ENCODE assay signal across 26 mouse cellular contexts in the genomic region with DNA sequence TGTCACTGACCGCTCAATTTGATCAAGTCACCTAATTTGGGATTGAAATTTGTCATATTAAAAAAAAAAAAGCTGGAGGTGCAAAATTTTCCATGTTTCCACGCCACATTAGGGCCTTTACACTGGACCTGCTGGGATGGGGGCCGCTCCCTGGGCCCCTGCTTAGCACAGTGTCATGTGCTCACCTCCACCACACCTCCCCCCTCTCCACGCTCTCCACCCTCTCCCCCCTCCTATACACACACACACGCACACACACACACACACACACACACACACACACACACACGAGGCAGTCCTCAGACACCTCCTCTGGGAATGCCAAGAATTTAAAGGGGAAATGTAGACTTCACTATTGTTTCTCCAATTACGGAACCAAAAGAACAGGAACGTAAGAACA.
DNase-seq lines count a peak whose midpoint lies in the region; ATAC-seq and TF ChIP-seq lines count a peak whose summit lies in the region.
"Had no signal": no experiment of that assay in that cellular context is flagged by ENCODE, and none has a peak within 500 bp of the region (broad histone marks: within the 10 kb centered on the region; RNA-seq: fewer than 3 reads in every experiment).

No protein-coding gene starts in this region.

- TF ChIP-seq EP300 in lung, postnatal 0 days (IDR thresholded peaks at IDR 0.05): no peak

- no peak overlapping the region for H3K4me3 ChIP-seq in lung, postnatal 0 days (ENCODE audit: low read depth, low read length)
- H3K4me3 ChIP-seq: embryonic facial prominence, embryonic 13.5 days; embryonic facial prominence, embryonic 15.5 days; erythroblast, embryonic 14.5 days; forebrain, embryonic 10.5 days; forebrain, embryonic 12.5 days had no signal

- TF ChIP-seq CTCF in lung, postnatal 0 days (IDR thresholded peaks at IDR 0.05): no peak

- no peaks in the 10 kb centered on the region for H3K36me3 ChIP-seq in lung, postnatal 0 days (ENCODE audit: insufficient read depth, low read length)
- H3K36me3 ChIP-seq: embryonic facial prominence, embryonic 13.5 days; embryonic facial prominence, embryonic 15.5 days; forebrain, embryonic 10.5 days; forebrain, embryonic 12.5 days had no signal

- DNase-seq in heart, adult 11 months: peak; percentile 43
- DNase-seq in heart, postnatal 10 days: no peak
- peak; percentile 4 for DNase-seq in lung, postnatal 0 days (ENCODE audit: low spot score)
- no peak for DNase-seq in lung, postnatal 4 days
- DNase-seq in ZHBTc4 (ENCODE audit: low read depth, low spot score): peak; percentile 22
- DNase-seq in kidney, adult 11 months: no peak
- DNase-seq: adrenal gland, adult 2 months; adrenal gland, postnatal 10 days; adrenal gland, postnatal 25 days; B cell, adult 2 months; cerebellum, adult 11 months; cerebellum, adult 18-20 months; cerebellum, adult 8-10 months; cerebellum, adult 9-11 months; cerebellum, postnatal 14 days; cerebellum, postnatal 36 days; embryo, embryonic 11 days had no signal

- H3K27ac ChIP-seq in lung, postnatal 0 days (ENCODE audit: low read length): no peak overlapping the region
- H3K27ac ChIP-seq: embryonic facial prominence, embryonic 13.5 days; embryonic facial prominence, embryonic 15.5 days; forebrain, embryonic 10.5 days; forebrain, embryonic 12.5 days had no signal

- no peaks in the 10 kb centered on the region for H3K9me3 ChIP-seq in lung, postnatal 0 days (ENCODE audit: low read length)
- H3K9me3 ChIP-seq: embryonic facial prominence, embryonic 13.5 days; embryonic facial prominence, embryonic 15.5 days; forebrain, embryonic 10.5 days; forebrain, embryonic 12.5 days had no signal

- 73% methylated on average over 6 of the region's 8 CpGs for WGBS in lung, postnatal 0 days

- H3K4me2 ChIP-seq in lung, postnatal 0 days (replicated peaks; ENCODE audit: low read depth, low read length): no peak overlapping the region
- H3K4me2 ChIP-seq: embryonic facial prominence, embryonic 13.5 days; embryonic facial prominence, embryonic 15.5 days; forebrain, embryonic 12.5 days had no signal

- intact Hi-C loops in heart, postnatal 10 days (cut with DNase I): loop anchor here (5.0 kb wide), 1 partner anchor 152 kb away; no protein-coding TSS in a partner anchor

- ATAC-seq in lung, postnatal 0 days: no peak
- ATAC-seq: CD4-positive, CD25-positive, alpha-beta regulatory T cell, adult 4 months; forebrain, embryonic 14.5 days; forebrain, embryonic 16.5 days had no signal

- no peaks in the 10 kb centered on the region for H3K4me1 ChIP-seq in lung, postnatal 0 days (ENCODE audit: insufficient read depth, low read depth, low read length)

- H3K27me3 ChIP-seq in lung, postnatal 0 days (replicated peaks; ENCODE audit: insufficient read depth, low read length): no peaks in the 10 kb centered on the region
- H3K27me3 ChIP-seq: CH12.LX; embryonic facial prominence, embryonic 13.5 days; embryonic facial prominence, embryonic 15.5 days; forebrain, embryonic 12.5 days had no signal

- no peak overlapping the region for H3K9ac ChIP-seq in lung, postnatal 0 days (replicated peaks; ENCODE audit: low read depth)
- H3K9ac ChIP-seq: embryonic facial prominence, embryonic 13.5 days; embryonic facial prominence, embryonic 15.5 days; forebrain, embryonic 12.5 days had no signal

Comparison
In these comparisons a context has a peak if more than half of its experiments do, and no peak if none do; other contexts are left out.
1. DNase-seq: peak in heart, adult 11 months (single experiment), lung, postnatal 0 days (single experiment) and ZHBTc4 (single experiment); none in heart, postnatal 10 days (0 of 2), lung, postnatal 4 days (0 of 2) and kidney, adult 11 months (single experiment).